Mouse (Mus musculus) heart, postnatal 36 days (tissue): ENCODE results near the gene Tmc3. TPM values are rescaled to one million over a fixed set of nuclear protein-coding genes. Genes with fewer than 3 reads are reported as not detected.

Experiments
- DNase-seq, 2 experiments: peaks; one replicate each; pipeline ENCODE4 v3.0.0; 2021 to 2022
- intact Hi-C: fragments of 180-260 bp; cut with DNase I; formaldehyde crosslinking; loops from one replicate; pipeline ENCODE4 v1.15.1; 2025
- total RNA-seq, 2 experiments: library from RNA; stranded (reverse); gene quantifications; 2 replicates each; pipeline ENCODE4 v1.2.3; 2021

The Tmc3 gene
- under 1 TPM; 0.11 to 0.19 TPM for total RNA-seq

- DNase-seq, result peak; percentile 65
- intact Hi-C loops, result no loop called here
These were observed at the start of gene Tmc3 for GRCm38 (mm10) chr7:83584639-83585471. TSS of gene Tmc3 (plus strand) at chr7:83584927.

DNA sequence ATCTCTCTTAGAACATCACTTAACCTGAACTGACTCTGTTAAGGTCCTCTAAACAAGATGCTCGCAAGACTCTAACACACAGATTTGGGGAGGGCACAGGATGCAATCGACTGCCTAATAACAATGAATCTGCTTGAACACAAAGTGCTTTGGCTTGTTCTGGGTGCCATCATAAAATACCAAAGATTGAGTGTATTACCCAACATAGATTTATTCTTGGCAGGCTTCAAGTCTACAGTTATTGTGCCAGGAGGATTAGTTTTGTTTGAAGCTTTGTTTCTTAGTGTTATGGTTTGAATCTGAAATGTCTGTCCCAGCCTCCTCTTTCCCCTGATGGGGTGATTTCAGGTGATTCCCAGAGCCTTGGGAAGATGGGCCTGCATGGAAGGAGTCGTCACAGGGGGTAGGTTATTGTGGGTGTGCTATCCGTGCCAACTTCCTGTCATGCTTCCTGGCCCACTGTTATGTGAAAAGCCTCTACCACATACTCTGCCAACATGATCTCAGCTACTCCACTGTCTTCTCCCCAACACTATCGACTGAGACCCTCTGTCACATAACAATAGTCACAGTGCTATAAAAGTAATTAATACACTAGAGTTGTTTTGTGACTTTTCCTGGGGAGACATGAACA, 43.1 kb upstream of the Tmc3 start:
- intact Hi-C loops, result loop anchor here (10.0 kb wide), 1 partner anchor 167 kb away; no protein-coding TSS in a partner anchor

DNA sequence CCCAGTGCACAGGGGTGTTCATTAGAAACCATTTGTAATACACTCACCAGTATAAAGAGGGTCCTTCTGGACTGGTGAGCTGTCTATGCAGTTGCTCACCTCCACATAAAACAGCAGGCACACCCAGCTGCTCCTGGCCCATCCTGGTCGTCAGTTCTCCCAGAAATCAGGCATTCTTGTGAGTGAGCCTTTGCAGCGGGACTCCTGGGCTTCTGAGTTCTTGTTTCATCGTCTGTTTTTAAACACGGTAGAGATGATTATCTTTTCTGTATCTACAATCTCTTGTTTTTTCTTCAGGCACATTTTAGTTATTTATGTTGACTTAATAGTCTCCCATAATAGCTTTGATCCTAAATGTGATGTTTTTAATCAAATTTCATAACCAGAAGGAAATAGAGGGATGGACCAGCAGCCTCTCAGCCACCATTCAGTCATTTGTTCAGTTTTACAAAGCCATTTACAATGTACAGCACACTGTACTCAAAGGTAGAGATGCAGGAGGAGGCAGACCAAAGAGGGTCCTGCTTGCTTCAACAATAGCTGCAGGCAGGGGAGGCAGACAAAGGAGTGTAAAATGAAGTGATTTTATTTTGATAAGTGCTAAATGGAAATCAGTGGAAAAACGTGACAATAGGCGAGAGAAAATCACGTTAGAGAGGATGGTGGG, 35.9 kb upstream of the Tmc3 start:
- intact Hi-C loops, result loop anchor here (1.0 to 10.0 kb wide), 5 partner anchors 107 to 1047 kb away; no protein-coding TSS in a partner anchor
- DNase-seq, result no peak

More for the DNA sequence above, 43.1 kb upstream of the Tmc3 start:
- DNase-seq, result no peak

DNA sequence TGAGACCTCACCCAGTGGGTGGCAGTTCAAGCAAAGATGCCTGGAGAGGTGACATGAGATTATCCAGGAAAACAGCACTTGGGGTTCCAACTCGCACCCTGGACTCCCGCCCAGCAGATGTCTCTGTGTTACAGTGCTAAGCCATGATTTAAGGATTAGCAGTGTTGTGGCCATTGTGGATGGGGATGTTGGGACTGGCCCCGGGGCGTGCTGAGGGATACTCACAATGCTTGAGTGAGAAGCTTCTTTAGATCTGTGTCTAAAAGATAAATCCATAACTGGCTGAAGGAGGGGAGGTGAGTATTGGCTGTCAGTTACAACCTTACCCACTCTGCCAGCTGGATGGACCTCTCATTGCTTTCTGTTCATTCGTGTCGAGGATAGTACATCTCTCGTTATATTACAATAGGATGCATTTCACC, 35.4 kb upstream of the Tmc3 start:
- DNase-seq, result no peak
- intact Hi-C loops, result loop anchor here (1.0 to 10.0 kb wide), 5 partner anchors 107 to 1047 kb away; no protein-coding TSS in a partner anchor

DNA sequence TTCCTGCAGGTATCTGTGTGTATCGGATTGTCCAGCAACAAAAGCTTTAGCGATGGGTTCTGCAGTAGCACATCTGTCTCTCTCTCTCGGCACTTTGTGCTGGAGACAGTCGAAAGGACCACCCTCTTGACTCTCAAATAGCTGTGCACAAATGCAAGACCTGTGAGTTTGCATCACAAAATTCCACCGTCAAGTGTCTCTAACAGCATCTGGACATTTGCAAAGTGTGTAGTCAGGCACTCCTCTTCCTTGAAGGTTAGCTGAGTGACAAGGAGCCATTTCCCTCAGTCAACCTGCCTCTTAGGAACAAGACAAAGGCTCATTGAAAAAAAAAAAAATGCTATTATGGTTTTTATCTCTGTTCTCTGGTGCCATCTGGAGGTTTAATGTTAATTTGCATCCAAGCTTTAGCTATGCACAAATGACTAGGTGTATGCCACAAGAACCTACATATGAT, 34.7 kb upstream of the Tmc3 start:
- intact Hi-C loops, result loop anchor here (1.0 to 10.0 kb wide), 7 partner anchors 108 to 1048 kb away; no protein-coding TSS in a partner anchor
- DNase-seq, result no peak

DNA sequence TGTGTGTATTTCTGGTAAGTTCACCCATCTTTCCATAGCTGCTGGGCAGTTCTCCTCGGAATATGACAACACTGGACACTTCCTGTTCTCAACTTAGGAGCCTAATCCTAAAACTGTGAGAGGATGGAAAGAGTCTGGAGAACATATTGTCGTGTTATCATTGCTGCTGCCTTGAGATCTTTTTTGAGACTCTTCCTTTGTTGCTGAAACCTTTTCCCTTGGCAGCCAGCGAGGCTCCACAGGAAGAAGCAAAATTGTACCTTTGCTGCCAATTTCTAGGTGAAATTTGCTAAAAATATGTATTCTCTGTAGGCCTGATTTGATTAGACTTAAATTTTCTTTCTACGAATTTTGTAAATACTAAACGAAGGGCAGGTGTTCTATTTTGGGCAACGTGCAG, 30.2 kb upstream of the Tmc3 start:
- intact Hi-C loops, result no loop called here

DNA sequence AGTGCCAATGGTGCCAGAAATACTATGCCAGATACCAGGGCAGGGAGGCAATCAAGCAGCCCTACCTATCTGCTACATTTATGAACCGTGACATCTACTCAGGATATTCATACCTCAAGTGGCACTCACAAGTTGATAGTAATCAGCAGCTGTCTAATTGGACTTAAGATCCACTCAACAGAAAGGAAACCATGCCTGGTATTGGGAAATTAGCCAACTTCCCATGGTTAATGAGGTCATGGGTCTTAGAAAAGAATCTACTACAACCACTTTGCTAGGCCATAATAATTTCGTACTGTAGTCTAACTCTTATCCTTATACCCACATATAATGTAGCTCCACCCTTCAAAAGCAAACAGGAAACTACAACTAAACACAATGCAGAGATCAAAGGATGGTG, 28.2 kb upstream of the Tmc3 start:
- no peak for DNase-seq
- intact Hi-C loops, result no loop called here

More for the DNA sequence above, 30.2 kb upstream of the Tmc3 start:
- no peak for DNase-seq

DNA sequence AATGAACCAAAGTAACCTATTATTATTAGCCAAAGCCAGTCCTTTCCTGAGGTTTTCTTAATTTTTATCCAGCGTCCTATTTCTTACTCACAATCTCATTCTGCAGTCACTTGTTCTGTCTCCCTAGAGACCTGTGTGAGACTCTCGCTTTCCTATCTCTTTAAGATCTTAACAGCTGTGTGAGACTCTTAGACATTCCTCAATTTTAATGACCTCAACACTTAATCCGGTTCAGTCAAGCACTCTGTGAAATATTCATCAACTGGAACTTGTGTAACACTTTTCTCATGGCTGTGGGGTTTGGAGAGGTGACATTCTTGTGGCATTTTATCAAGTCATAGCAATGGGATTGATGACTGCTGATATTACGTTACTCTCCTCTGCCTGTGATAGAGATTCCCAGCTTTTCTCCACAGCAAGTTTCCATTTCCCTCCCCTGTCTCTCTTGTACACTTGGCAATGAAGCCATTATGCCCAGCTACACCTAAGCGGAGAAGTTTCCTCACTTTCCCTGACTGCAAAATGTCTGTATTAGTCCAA, 25.9 kb upstream of the Tmc3 start:
- DNase-seq, result no peak
- intact Hi-C loops, result no loop called here

GRCm38 (mm10) chr7:83559495-83559894, 25.2 kb upstream of the Tmc3 start:
- no peak for DNase-seq
- intact Hi-C loops, result no loop called here

GRCm38 (mm10) chr7:83561849-83562248, 22.9 kb upstream of the Tmc3 start:
- DNase-seq, result no peak
- intact Hi-C loops, result no loop called here

DNA sequence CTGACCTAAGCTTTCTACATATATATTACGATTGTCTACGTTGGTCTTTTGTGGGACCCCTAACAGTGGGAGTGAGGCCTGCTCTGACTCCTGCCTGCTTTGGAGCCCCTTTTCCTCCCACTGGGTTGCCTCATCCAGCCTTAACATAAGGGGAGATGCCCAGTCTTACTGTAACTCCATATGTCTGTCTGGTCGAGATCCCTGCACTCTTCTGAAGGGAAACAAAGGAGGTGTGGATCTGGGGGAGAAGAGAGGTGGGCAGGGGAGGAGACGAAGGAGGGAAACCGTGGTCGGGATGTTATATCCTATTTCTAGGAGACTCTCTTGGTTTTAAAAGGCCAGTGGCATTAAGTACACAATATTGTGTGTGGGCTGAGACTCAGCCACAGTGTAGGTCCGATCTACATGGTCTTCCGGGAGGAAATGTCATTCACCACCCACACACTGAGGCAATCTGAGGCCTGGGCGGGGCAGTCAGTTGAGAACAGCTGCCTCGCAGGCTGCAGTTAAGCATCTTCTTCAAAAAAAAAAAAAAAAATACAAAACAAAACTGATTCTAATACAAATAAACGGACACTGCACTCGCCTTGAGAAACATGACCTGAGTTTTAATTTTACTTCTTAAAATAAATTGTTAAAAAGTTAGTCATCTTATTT, 20.0 kb upstream of the Tmc3 start:
- intact Hi-C loops, result loop anchor here (5.0 kb wide), 1 partner anchor 318 kb away; the partner anchor contains the start of genes Mesd and Tlnrd1
- peak; percentile 35 to 37 for DNase-seq

DNA sequence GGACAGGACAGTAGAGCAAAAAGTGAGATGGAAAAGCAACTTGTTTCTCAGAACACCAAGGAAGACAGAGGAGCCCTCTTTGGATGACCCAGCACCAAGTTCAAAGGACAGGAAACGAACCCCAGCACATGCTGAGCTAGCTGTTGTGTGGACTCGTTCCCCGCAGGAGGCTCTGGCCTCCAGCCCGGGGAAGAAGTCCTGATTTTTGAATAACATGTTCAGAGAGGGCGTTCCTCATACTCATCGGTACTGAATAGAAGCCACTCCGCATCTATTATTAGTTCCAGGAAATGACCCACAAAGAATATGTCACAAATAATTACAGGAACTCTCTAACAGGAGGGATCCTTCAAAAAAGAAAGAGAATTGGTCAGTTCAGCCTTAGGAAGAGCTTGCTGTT, 18.8 kb upstream of the Tmc3 start:
- peak; percentile 26 to 36 for DNase-seq
- intact Hi-C loops, result loop anchor here (5.0 kb wide), 1 partner anchor 316 kb away; the partner anchor contains the start of genes Mesd and Tlnrd1

DNA sequence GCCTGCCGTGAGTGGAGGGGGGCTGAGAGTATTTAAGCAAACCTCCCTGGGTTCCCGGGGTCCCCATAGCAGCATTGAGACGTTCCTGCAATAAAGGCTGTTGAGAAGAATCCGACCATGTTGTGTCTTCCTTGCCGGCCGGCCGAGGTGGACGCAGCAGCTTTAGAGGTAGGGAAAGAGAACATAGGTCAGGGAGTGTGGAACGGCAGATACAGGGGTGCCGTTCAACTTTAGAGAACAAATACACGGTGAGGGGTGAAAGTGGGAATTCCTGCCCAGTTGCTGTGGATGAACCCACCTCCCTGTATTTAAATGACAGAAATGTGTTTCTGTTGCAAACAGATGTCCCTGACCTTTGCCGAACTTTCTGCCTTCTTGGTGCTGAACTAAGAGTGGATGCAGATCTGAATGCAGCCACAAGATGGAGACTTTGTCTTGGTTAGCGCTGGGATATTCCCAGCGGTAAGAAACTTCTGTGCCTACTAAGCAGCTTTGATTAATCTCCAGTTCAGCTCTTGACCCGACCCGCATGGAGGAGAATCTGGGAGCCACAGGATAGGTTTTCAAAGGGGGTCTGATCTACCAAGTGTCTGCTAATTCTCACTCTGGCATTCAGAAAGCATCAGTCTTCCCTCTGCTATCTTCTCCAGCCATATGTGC, 16.8 kb upstream of the Tmc3 start:
- intact Hi-C loops, result loop anchor here (1.0 to 5.0 kb wide), 6 partner anchors 33 to 314 kb away; partner anchors contain the start of genes Mesd, Stard5 and Tlnrd1
- DNase-seq, result peak; percentile 62 to 63

DNA sequence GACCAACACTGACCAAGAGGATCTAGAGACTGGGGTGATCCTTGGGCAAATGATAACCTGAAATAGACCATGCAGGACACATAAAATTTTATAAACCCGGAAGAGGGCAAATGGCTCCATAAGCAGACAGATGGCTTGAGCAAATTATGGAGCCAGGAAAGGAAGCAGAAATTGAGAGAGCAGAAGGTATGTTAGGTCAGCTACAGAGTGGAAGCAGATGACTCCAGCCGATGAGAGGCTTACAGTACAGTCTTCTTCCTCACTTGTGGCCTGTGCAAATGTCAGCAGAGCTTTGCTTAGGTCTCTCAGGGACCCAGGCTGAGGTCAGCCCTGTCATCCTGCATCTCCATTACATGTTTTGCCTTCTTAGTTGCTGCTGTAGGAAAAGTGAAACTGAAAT, 15.9 kb upstream of the Tmc3 start:
- intact Hi-C loops, result loop anchor here (1.0 to 5.0 kb wide), 6 partner anchors 32 to 313 kb away; partner anchors contain the start of genes Mesd, Stard5 and Tlnrd1
- DNase-seq, result no peak

- intact Hi-C loops, result loop anchor here (2.0 to 5.0 kb wide), 4 partner anchors 31 to 313 kb away; partner anchors contain the start of genes Mesd, Stard5 and Tlnrd1
- DNase-seq, result no peak
These were observed 15.3 kb upstream of the Tmc3 start for GRCm38 (mm10) chr7:83569436-83569835.

- intact Hi-C loops, result no loop called here
- no peak for DNase-seq
These were observed 13.7 kb upstream of the Tmc3 start for GRCm38 (mm10) chr7:83571077-83571476.

GRCm38 (mm10) chr7:83571901-83572300, 12.8 kb upstream of the Tmc3 start:
- DNase-seq, result no peak
- intact Hi-C loops, result no loop called here

GRCm38 (mm10) chr7:83572451-83572850, 12.3 kb upstream of the Tmc3 start:
- no peak for DNase-seq
- intact Hi-C loops, result no loop called here

- DNase-seq, result no peak
These were observed 3.8 kb upstream of the Tmc3 start for GRCm38 (mm10) chr7:83580946-83581345.

More at GRCm38 (mm10) chr7:83580946-83581345, 3.8 kb upstream of the Tmc3 start:
- intact Hi-C loops, result no loop called here
